Mouse (Mus musculus): ENCODE measurements around the gene Mst1r. TPM values are rescaled to one million over a fixed set of nuclear protein-coding genes. Genes with fewer than 3 reads are reported as not detected.

The Mst1r gene
- total and polyA plus RNA-seq, 3 experiments = 3.1 to 12.5 (median 3.3) TPM

GRCm38 (mm10) chr9:107926920-107927420 lies 20.3 kb downstream of the Mst1r start:
- peaks cover 4% of the 10 kb centered on the region for H3K4me1 ChIP-seq (ENCODE audit: control insufficient read depth, insufficient read depth, low read length)
- no peak for TF ChIP-seq EP300 (IDR thresholded peaks at IDR 0.05; ENCODE audit: insufficient read depth, low read depth, low read length)
- TF ChIP-seq CTCF (IDR thresholded peaks at IDR 0.05) = no peak
- TF ChIP-seq POLR2A (IDR thresholded peaks at IDR 0.05; ENCODE audit: insufficient read depth, low read depth, low read length) = no peak
- intact Hi-C loops (cut with DNase I) = no loop called here
- H3K4me3 ChIP-seq = no peak overlapping the region
- no peaks in the 10 kb centered on the region for H3K36me3 ChIP-seq (ENCODE audit: control insufficient read depth, insufficient read depth, low read length)
- H3K27me3 ChIP-seq (ENCODE audit: control insufficient read depth, insufficient read depth, low read length) = no peaks in the 10 kb centered on the region
- H3K27ac ChIP-seq = no peak overlapping the region
- H3K9ac ChIP-seq (ENCODE audit: low read depth, low read length) = no peak overlapping the region
- no peaks in the 10 kb centered on the region for H3K79me2 ChIP-seq (replicated peaks; ENCODE audit: control insufficient read depth, insufficient read depth, low read length)
- 26% methylated on average over 9 of the region's 9 CpGs for WGBS
- peak in 1 of 2 experiments; percentile 37 for DNase-seq

GRCm38 (mm10) chr9:107927749-107928148 lies 21.1 kb downstream of the Mst1r start:
- no peak overlapping the region for H3K9ac ChIP-seq (ENCODE audit: low read depth, low read length)
- H3K27ac ChIP-seq = no peak overlapping the region
- H3K4me3 ChIP-seq = no peak overlapping the region
- H3K4me1 ChIP-seq (ENCODE audit: control insufficient read depth, insufficient read depth, low read length) = peaks cover 4% of the 10 kb centered on the region
- no peaks in the 10 kb centered on the region for H3K27me3 ChIP-seq (ENCODE audit: control insufficient read depth, insufficient read depth, low read length)
- intact Hi-C loops (cut with DNase I) = no loop called here
- TF ChIP-seq POLR2A (IDR thresholded peaks at IDR 0.05; ENCODE audit: insufficient read depth, low read depth, low read length) (no peak), CTCF (IDR thresholded peaks at IDR 0.05) (no peak), EP300 (IDR thresholded peaks at IDR 0.05; ENCODE audit: insufficient read depth, low read depth, low read length) (no peak)
- H3K79me2 ChIP-seq (replicated peaks; ENCODE audit: control insufficient read depth, insufficient read depth, low read length) = no peaks in the 10 kb centered on the region
- no peaks in the 10 kb centered on the region for H3K36me3 ChIP-seq (ENCODE audit: control insufficient read depth, insufficient read depth, low read length)
- DNase-seq = no peak
- 78% methylated on average over 5 of the region's 5 CpGs for WGBS

- TF ChIP-seq POLR2A (IDR thresholded peaks at IDR 0.05; ENCODE audit: insufficient read depth, low read depth, low read length) = no peak
- no peak for TF ChIP-seq CTCF (IDR thresholded peaks at IDR 0.05)
- TF ChIP-seq EP300 (IDR thresholded peaks at IDR 0.05; ENCODE audit: insufficient read depth, low read depth, low read length) = no peak
- H3K9ac ChIP-seq (ENCODE audit: low read depth, low read length) = no peak within 1 kb of the TSS
- H3K4me1 ChIP-seq (ENCODE audit: control insufficient read depth, insufficient read depth, low read length) = peaks cover 4% of the 10 kb centered on the region
- no peak within 1 kb of the TSS for H3K27ac ChIP-seq
- DNase-seq = no peak
- H3K27me3 ChIP-seq (ENCODE audit: control insufficient read depth, insufficient read depth, low read length) = no peaks in the 10 kb centered on the region
- no peak within 1 kb of the TSS for H3K4me3 ChIP-seq
- intact Hi-C loops (cut with DNase I) = no loop called here
- 77% methylated on average over 3 of the region's 3 CpGs for WGBS
- H3K79me2 ChIP-seq (replicated peaks; ENCODE audit: control insufficient read depth, insufficient read depth, low read length) = no peaks in the 10 kb centered on the region
- H3K36me3 ChIP-seq (ENCODE audit: control insufficient read depth, insufficient read depth, low read length) = no peaks in the 10 kb centered on the region
Measured at GRCm38 (mm10) chr9:107928169-107928568, 21.5 kb downstream of the Mst1r start, which contains the start of gene Actl11. TSS of gene Actl11 (plus strand) at chr9:107928469.

- intact Hi-C loops (cut with DNase I) = no loop called here
- 70% methylated on average over 4 of the region's 4 CpGs for WGBS
- Histone ChIP-seq H3K4me1 (ENCODE audit: control insufficient read depth, insufficient read depth, low read length) (no peaks in the 10 kb centered on the region), H3K9ac (ENCODE audit: low read depth, low read length) (no peak overlapping the region), H3K27ac (no peak overlapping the region), H3K4me3 (no peak overlapping the region), H3K36me3 (ENCODE audit: control insufficient read depth, insufficient read depth, low read length) (no peaks in the 10 kb centered on the region), H3K79me2 (replicated peaks; ENCODE audit: control insufficient read depth, insufficient read depth, low read length) (no peaks in the 10 kb centered on the region), H3K27me3 (ENCODE audit: control insufficient read depth, insufficient read depth, low read length) (peaks cover 6% of the 10 kb centered on the region)
- no peak for DNase-seq
- TF ChIP-seq POLR2A (IDR thresholded peaks at IDR 0.05; ENCODE audit: insufficient read depth, low read depth, low read length) (no peak), EP300 (IDR thresholded peaks at IDR 0.05; ENCODE audit: insufficient read depth, low read depth, low read length) (no peak), CTCF (IDR thresholded peaks at IDR 0.05) (no peak)
Measured at GRCm38 (mm10) chr9:107932221-107932620, 25.5 kb downstream of the Mst1r start.

GRCm38 (mm10) chr9:107934146-107934545 lies 27.5 kb downstream of the Mst1r start:
- 80% methylated on average over 11 of the region's 11 CpGs for WGBS
- Histone ChIP-seq H3K36me3 (ENCODE audit: control insufficient read depth, insufficient read depth, low read length) (no peaks in the 10 kb centered on the region), H3K27me3 (ENCODE audit: control insufficient read depth, insufficient read depth, low read length) (peaks cover 6% of the 10 kb centered on the region), H3K27ac (no peak overlapping the region), H3K4me3 (no peak overlapping the region), H3K79me2 (replicated peaks; ENCODE audit: control insufficient read depth, insufficient read depth, low read length) (no peaks in the 10 kb centered on the region), H3K9ac (ENCODE audit: low read depth, low read length) (no peak overlapping the region), H3K4me1 (ENCODE audit: control insufficient read depth, insufficient read depth, low read length) (no peaks in the 10 kb centered on the region)
- TF ChIP-seq CTCF (IDR thresholded peaks at IDR 0.05) (no peak), EP300 (IDR thresholded peaks at IDR 0.05; ENCODE audit: insufficient read depth, low read depth, low read length) (no peak), POLR2A (IDR thresholded peaks at IDR 0.05; ENCODE audit: insufficient read depth, low read depth, low read length) (no peak)
- no peak for DNase-seq
- intact Hi-C loops (cut with DNase I) = no loop called here

GRCm38 (mm10) chr9:107935374-107935773 lies 28.7 kb downstream of the Mst1r start, which contains the start of gene Camkv:
TSS of gene Camkv (plus strand) at chr9:107935674.
- peak within 1 kb of the TSS; percentile 18; the same call in 1 of the 2 replicates for H3K4me3 ChIP-seq
- no peaks in the 10 kb centered on the region for H3K36me3 ChIP-seq (ENCODE audit: control insufficient read depth, insufficient read depth, low read length)
- 40% methylated on average over 3 of the region's 3 CpGs for WGBS
- intact Hi-C loops (cut with DNase I) = no loop called here
- H3K4me1 ChIP-seq (ENCODE audit: control insufficient read depth, insufficient read depth, low read length) = no peaks in the 10 kb centered on the region
- H3K9ac ChIP-seq (ENCODE audit: low read depth, low read length) = no peak within 1 kb of the TSS
- H3K27ac ChIP-seq = no peak within 1 kb of the TSS
- TF ChIP-seq CTCF (IDR thresholded peaks at IDR 0.05) (no peak), POLR2A (IDR thresholded peaks at IDR 0.05; ENCODE audit: insufficient read depth, low read depth, low read length) (no peak), EP300 (IDR thresholded peaks at IDR 0.05; ENCODE audit: insufficient read depth, low read depth, low read length) (no peak)
- no peak for DNase-seq
- H3K79me2 ChIP-seq (replicated peaks; ENCODE audit: control insufficient read depth, insufficient read depth, low read length) = no peaks in the 10 kb centered on the region
- H3K27me3 ChIP-seq (ENCODE audit: control insufficient read depth, insufficient read depth, low read length) = peaks cover 6% of the 10 kb centered on the region

All from heart, adult 2 months (tissue).